Mouse (Mus musculus) embryonic fibroblast, embryonic 13.5 days (primary cell): ENCODE data around the gene Snrnp25.

Experiments used
- CTCF ChIP-seq: IDR thresholded peaks from 2 replicates; pipeline ENCODE4 v1.5.1; 2011; ENCODE audit warnings: mild to moderate bottlenecking, control low read depth, low read length, moderate library complexity, borderline replicate concordance; ENCODE audit not compliant: insufficient read depth
- POLR2A ChIP-seq: IDR thresholded peaks from 2 replicates; pipeline ENCODE4 v1.6.1; 2011; ENCODE audit warnings: low read depth, mild to moderate bottlenecking, control low read depth, low read length, moderate library complexity

DNA sequence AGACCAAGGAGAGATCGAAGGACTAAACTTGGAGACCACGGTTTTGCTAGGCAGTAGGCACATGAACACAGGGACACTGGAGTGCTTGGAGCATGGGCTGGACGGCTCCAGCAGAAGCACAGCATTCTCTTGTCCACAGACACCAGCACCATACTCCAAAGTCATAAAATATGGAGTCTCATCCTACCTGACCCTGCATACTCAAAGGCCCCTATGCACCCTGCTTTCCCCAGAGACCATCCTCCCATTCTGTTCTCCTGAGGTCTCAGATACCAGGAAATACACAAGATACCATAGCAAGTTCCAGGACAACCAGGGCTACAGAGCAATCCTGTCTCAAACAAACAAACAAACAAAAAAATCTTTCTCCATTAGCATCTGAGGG, 32.2 kb downstream of the Snrnp25 start:
- TF ChIP-seq POLR2A (no peak), CTCF (no peak)
